Mouse (Mus musculus) megakaryocyte, adult 5-6 weeks (primary cell): ENCODE measurements around the gene Mast4. TPM values are rescaled to one million over a fixed set of nuclear protein-coding genes. Genes with fewer than 3 reads are reported as not detected.

Source experiments
- ATAC-seq: 2 replicates; pipeline ENCODE4 v1.8.0; 2016; ENCODE audit warnings: mild to moderate bottlenecking, inconsistent platforms; ENCODE audit not compliant: poor library complexity, severe bottlenecking
- total RNA-seq, 2 experiments: library from RNA; stranded (forward) in 1 of 2; stranded (reverse) in 1 of 2; fragments of 153-499, 151-499 nt in 1 of 2; fragments of 221-1000, 200-1000 nt in 1 of 2; gene quantifications; 2 replicates each; pipeline versions ENCODE4 v1.2.3 to v1.2.4; 2015 to 2017

Mast4 gene
- total RNA-seq, 2 experiments from 2014 or later, result 0.26 to 1.2 TPM

DNA sequence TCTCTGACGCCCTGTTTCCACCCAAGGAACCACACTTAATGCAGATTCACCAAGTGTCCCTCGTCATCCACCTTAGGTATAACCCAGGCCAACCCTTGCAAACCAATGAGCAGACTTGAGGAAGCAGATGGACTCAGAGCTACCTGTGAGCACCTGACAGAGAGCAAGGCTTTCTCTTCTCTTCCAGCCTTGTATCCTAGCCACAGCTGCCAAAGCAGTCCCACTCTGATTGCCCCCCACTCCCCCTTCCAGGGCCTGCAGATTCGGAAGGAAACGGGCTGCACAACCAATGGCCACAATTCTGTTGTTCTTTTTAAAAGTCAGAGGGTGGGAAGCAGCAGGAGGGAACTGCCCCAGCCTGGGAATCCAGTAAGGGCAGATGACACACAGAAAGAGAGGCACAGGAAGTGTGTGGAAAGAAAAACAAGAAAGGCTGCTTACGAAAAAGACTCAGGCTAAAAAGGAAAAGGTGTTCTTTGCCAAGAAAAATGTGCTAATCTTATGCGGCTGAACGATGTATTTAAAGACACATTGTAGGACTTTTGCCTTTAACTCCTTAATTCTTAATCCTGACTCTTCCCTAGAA, 266.6 kb downstream of the Mast4 start:
- no peak for ATAC-seq

DNA sequence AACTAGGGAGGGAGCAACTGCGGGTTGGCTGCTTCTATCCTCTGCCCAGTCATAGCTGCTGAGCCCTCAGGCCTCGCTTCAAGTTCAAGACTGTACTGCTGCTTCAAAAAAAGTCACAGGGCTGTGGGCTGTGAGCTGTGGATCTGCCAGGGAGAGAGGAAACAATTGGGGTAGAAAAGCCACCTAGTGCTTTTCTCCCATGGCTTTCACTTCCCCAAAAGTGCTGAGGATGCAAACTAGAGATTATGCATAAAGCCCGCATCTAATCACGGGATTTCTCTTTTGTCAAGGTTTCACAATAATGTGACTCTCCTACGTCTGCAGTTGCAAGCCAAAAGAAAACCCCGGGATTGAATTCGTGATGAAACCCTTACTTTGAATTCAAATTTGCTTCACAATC, 268.9 kb downstream of the Mast4 start:
- ATAC-seq, result peak; percentile 86

DNA sequence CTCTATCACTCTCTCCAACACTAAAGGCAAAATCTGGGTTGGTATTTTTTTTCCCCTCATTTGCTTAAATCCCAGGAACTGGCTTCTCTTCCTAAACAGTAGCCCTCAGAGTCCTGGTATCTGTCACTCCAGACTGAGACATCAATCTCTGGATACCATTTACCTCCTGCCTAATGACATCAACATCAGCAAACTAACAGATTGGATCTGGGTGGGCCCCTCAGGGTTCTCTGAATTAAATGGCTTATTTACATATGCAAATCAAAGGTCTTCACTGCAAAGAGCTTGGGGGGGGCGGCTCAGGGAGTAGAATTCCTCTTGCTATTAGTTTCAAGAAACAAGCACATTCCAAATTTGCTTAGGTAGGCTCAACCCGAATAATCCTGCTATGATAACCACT, 272.6 kb downstream of the Mast4 start:
- no peak for ATAC-seq

DNA sequence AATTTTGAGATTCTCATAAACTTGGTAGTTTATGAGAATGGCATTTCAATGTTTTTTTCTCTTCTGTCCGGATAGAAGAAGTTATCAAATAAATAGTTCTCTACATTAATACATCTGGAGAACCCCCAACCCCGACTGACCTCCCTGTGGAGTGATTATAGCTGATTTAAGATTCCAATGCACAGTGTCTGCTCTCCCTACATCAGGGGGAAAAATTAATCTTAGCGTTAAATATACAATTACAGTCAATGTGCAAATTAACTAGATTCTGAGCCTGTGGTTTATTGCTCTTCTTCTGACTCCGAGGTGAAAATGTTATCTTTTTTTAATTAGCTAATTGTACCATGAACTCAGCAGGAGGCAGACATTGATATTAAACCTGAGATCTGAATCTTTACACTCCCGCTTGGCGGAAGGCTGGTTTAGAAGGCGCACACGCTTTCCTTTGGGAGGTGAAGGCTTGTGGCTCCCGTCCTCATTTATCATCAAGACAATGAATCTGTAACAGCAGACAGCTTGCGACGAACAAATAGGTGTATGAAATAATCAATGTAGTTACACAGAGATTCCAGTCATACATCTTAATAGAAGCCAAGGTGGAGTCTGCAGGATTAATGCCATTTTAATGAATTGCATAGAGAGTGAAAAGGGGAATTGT, 274.2 kb downstream of the Mast4 start:
- no peak for ATAC-seq

DNA sequence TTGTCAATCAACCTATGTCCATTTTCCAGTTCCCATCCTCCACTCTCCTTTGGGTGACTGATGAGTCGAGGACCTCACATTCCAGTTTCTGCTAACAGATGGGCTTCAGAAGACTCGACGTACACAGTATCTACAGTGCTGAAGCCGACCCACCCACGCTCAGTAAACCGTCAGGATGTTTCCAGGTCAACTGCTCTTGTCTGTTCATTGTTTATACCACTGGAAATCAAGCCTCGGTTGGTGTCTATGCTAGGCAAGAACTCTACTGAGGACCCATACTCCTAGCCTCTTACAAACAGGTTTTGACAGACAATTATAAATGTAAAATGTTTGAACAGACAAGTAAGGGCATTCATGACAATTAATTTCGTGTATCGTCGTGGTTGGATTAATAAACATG, 277.8 kb downstream of the Mast4 start:
- no peak for ATAC-seq

DNA sequence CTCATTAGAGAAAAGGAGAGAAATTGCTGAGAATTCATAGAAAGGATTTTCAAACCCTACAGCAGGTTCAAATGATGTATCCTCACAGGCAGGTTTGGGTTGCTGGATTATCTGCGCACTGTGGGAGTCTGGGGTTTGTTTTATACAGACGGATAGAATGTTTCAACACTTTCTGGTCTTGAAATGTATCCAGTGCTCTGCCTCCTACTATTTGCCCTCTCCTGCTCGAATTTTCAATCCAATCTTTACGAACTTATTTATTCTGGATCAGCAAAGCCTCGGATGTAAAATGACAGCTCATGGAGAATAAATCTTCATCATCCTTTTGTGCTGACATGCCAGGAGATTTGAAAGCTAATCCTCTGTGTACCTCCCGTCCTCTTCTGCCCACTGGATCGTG, 281.6 kb downstream of the Mast4 start:
- no peak for ATAC-seq

DNA sequence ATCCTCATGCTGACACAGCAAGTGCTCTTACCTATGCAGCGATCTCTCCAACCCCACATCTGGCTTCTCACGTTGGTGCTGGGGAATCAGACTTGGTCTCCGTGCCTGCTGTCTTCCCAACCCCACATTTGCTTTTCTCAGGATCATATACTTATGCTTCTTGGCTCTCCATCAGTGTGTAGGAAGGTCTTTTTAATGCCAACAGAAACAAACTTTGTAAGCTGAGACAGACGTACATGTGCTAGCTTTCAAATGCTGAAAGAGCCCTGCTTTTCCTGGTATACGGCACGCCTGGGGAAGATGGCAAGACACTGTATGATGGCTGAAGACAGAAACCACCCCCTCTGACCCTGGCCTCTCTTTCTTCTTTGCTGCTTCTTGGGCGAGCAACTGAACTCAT, 285.3 kb downstream of the Mast4 start:
- ATAC-seq, result no peak

DNA sequence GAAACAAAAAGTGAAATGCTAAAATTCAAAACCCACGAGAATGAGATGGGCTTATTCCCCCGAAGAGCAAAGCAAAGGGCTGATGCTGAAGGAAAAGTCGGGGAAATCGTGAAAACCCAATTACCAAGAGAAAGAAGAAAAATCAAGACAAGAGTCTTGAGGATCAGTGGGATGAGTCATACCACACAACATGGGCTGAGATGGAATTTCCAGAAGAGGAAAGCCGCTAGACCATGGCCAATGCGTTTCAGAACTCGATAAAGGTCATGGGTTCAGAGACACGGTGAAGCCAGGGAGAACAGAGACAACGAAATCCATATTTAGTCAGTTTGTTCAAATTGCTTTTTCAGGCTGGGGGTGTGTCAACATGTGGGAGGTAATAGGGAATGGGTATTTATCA, 290.6 kb downstream of the Mast4 start:
- no peak for ATAC-seq

DNA sequence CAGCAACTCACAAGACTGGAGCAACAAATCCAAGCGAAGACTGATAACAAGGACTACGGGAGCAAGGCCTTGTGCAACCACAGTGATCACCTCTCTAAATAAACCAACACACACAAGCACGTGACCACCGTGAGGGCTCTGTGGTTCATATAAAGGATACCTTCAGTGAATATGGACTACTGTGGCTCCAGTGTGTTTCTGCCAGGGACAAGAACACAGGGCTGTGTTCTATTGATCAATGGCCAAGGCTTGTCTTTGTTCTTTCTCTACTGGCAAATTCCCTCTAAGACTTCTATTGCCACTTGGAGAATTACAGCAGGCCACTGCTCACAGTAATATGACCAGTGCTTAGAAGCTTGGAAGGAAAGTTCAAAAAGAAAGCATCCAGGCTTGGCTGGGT, 291.3 kb downstream of the Mast4 start:
- ATAC-seq, result no peak

DNA sequence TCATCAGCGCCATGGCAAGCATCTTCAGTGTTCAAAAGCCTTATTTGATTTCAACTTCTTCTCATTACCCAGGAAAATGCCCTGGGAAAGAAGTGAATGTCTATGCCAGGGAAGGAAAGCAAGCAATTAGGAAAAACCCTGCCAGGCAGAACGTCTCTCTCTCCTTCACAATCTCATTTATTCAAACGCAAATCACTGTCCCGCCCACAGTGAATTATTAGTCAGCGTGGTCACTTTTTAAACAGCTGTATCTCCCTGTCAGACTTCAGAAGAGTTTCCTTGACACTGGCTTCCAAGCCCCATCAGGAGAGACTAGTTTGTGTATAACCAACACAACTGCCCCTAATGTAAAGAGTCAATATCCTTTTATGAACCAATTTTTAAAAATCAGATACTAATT, 296.8 kb downstream of the Mast4 start:
- no peak for ATAC-seq

DNA sequence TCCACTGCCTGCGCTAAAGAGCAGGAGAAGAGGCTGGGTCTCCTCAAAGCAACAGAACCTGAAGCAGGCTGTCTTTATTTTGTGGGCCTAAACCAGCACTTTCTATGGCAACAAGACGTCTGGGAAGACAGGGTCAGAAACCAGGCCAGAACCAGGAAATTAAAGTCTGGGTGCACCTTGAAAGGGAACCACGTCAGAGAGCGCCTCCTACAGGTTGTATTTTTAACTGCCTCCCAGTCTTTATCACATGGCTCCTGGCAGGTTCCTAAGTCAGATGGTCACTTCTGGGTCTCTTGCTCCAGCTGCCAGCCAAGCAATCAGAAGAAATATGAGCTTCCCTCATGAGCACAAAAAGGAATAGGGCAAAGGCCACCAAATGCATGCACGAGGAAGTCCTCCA, 304.9 kb downstream of the Mast4 start:
- ATAC-seq, result no peak

DNA sequence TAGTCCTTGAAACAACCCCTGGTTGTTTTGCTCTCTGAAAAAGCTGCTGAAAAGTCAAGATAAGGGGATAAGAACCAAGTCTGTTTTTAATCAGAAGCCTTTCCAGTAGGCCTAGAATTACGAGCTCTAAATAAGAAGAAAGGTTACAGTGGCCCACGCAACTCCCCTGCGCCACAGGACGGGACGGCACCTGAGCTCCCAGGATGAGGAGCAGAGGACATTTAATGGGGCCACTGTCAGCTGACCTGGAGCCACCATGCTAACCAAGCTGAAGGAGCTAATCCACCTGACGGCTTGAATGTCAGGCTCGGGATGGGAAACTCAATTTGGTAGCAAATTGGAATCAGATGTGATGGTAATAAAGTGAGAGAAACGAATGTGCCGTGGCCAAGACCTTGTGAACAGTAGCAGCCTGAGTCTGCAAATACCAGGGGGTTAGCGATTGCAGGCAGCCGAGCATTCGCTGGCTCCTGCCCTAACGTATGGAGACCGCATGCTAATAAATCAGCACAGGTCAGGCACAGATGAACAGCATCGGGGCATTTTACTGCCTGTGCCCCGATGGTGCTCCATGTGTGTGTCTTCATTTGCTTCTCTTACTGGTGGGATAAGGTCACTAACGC, 306.7 kb downstream of the Mast4 start:
- ATAC-seq, result no peak

DNA sequence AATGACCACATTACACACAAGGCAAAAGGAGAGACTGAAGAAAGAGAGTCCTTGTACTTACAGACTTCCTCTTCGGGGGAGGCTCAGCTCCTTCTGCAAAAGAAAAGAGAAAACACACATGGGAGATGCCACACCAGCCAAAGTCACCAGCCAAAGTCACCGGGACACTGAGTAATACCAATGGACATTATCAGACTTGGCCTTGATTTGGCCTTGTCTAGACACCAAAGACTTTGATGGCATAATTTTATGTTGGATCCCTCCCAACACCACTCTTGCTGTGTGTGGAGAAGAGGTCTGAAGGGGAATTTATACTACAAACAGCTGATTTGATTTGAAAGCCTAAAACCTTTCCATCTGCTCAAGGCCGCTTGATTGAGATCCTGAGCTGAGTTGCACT, 308.8 kb downstream of the Mast4 start:
- no peak for ATAC-seq

DNA sequence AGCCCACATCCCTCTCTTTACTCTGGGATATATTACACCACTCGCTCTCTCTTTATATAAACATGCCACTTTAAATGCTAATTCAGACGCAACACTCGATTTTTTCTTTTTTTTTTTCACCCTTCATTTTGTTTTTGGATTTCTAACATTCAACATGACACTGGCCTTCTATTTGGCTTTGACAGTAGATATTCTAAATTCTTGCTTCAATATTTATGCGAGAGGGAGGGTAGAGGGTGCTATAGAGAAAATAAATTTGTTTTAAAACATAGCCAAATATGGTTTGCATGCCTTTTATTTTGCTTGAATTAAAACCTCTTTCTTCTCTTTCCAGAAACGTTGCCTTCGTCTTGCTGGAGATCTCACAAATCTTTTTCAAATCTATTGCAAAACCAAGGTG, 315.8 kb downstream of the Mast4 start:
- ATAC-seq, result no peak

DNA sequence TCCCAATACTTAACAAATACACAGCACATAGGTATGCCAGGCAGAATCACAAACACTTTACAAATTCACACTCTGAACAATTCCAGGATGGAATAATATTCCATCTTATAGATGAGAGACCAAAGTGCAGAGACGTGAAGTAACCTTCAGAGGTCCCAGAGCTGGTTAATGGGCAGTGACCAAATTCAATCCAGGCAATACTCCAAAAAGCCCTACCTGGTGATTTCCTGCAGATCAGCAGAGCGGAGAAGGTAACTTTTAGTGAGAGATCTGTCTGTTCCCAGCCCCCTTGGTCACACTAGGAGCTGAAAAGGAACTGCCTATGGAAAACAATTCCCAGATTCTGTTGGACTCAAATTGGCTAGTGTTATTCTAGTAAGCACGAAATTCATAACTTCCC, 316.6 kb downstream of the Mast4 start:
- no peak for ATAC-seq

DNA sequence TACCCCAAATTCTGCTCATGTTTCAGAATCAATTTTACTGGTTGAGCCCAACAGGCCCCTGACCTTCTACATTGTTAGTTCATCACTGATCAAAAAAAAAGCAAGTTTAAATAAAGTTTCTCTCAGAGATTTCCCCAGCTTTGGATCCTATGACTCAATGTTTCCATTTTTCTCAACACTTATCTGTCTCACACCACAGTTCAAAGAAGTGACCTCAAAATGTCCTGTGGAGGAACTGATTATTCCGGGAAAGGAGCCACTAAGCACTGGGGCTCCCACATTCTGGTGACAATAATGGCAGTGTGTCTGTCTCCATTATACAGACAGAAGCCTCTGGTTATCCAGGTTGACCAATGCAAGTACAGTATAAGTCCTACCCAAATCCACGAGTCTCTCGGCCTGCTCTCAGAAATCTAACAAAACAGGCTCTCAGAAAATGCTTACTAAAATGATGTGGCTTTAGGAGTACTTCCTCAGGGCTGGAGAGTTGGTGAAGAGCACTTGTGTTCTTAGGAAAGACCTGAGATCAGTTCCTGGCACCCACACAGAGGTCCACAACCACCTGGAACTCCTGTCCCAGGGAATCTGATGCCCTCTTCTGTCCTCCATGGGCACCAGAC, 319.1 kb downstream of the Mast4 start:
- ATAC-seq, result no peak

DNA sequence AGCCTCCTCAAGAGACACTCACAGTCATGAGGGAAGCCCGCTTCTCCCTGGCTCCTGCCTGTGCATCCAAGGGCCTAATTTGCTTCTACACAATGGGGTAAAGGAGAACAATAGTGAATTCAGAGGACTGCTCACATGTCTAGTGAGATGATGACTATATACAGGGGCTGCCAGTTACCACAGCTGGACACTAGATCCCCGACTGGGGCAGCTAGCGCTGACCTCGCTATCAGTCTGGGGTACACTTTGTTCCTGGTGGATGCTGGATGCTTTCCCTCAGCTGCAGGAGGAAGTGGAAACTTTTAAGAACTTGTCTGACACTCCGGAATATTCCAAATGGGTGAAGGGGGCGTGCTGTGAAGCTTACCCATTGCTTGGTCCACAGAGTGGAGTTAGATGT, 319.7 kb downstream of the Mast4 start:
- ATAC-seq, result no peak

DNA sequence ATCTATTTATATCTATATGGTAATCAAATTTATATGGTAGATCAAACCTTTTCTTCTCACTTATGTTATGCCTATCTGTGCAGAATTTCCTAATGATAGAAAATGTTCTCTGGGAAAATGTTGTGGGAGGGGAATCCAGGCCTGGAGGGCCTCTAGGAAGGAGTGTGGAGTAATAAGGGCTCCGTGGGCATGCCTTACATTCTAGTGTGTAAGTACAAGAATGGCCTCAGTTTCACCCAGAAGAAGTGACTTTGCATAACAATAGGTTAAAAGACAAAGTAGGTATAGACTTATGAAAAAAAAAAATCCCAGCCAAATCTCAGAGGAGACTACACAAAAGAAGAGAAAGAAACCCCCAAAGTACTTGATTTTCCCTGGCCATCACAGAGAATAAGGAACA, 320.1 kb downstream of the Mast4 start:
- no peak for ATAC-seq

DNA sequence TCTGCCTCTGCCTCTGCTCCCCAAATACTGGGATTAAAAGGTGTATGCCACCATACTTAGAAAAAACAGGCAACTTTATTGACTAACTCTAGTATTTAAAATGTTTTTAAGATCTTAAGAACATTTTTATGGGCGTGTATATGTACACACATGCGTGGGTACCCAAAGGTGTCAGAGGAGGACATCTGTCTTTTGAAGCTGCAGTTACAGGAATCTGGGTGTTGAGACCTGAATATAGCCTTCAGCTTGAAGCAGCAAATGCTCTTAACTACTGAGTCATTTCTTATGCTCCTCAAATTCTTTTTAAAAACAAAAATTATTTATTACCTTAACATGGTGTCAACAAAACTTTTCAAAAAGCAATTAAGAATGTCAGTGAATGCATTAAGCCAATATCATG, 329.1 kb downstream of the Mast4 start:
- ATAC-seq, result no peak

DNA sequence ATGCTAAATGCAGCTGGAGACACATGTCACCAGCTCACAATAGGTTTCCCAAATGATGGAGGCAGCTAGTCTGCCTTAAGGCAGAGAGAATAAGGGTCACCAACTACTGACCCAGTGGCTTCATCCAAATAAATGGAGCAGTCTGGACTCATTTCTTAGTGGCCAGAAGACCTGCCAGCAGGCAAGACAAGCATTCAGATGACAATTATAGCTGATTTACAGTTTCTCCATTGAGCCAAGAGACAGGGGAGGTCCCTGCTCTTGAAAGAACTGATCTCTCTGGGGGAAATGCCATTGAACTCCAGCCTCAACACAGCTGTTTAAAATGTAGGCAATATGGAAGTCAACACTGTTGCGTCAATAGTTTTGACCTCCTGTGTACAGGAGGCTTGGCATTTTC, 332.5 kb downstream of the Mast4 start:
- no peak for ATAC-seq

DNA sequence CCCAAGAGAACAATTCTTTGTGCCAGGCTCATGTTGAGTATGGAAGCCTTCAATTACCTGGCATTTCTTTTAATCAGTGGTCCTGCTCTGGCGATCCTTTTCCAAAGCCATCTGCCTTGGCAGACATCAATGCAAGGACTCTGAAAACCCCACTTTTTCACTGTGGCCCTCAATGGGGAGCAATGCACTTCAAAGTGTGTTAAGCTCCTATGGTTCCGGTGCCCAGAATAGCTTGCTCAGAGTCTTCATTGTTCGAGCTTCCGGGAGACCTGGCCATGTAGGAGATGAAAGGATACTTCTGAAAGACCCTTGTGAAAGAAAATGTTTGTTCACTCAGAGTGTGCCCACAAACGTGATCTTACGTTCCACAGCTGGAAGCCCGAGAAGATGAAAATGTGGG, 333.4 kb downstream of the Mast4 start:
- ATAC-seq, result no peak

DNA sequence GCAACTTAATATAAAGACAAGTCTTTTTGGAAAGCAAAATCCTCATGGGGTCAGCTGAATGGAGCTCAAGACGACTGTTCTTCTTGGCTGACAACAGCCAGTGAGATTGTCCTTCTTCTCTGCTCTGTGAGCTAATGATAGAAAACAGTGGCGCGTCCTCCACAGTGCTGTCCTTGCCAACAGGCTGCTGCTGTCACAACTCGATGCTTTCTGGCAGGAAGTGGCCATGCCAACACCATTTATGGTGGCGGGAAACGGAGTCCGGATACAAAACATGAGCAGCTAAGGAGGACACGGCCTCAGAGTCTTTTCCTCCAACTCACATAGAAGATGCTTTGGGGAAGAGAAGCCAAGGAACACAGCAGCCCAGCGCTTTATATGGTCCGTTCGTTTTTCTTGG, 340.2 kb downstream of the Mast4 start:
- ATAC-seq, result no peak
